Mouse (Mus musculus) heart, postnatal 0 days (tissue): ENCODE measurements around the gene Rpl36a. TPM values are rescaled to one million over a fixed set of nuclear protein-coding genes. Genes with fewer than 3 reads are reported as not detected.
A peak's percentile ranks its signal among the peaks of the same experiment; 100 is the strongest.

Source experiments
- ATAC-seq: fragments of 200-750 bp; cut with Nextera tagmentation; 2 replicates; pipeline ENCODE4 v1.8.0; 2017; ENCODE audit warnings: low read depth, moderate number of reproducible peaks, moderate library complexity; ENCODE audit not compliant: insufficient read depth
- DNase-seq: peaks from one replicate; pipeline ENCODE4 v3.0.0-alpha.2; 2016; ENCODE audit warnings: low spot score
- H3K27ac ChIP-seq: fragments of 300-500 bp; sonication (generic); 2 replicates; pipeline ENCODE4 v1.5.1; 2014; ENCODE audit warnings: low read depth, mild to moderate bottlenecking
- H3K27me3 ChIP-seq: fragments of 300-500 bp; sonication (generic); 2 replicates; pipeline ENCODE4 v1.6.1; 2014; ENCODE audit warnings: low read length, mixed read lengths; ENCODE audit not compliant: control insufficient read depth, insufficient read depth
- H3K36me3 ChIP-seq: fragments of 300-500 bp; sonication (generic); replicated peaks from 2 replicates; pipeline ENCODE4 v1.6.1; 2014; ENCODE audit warnings: low read length, mixed read lengths; ENCODE audit not compliant: control insufficient read depth, insufficient read depth
- H3K4me1 ChIP-seq: fragments of 300-500 bp; sonication (generic); 2 replicates; pipeline ENCODE4 v1.6.1; 2014; ENCODE audit warnings: antibody characterized with exemption; ENCODE audit not compliant: control insufficient read depth, insufficient read depth
- H3K4me2 ChIP-seq: fragments of 300-500 bp; sonication (generic); 2 replicates; pipeline ENCODE4 v1.6.1; 2014; ENCODE audit warnings: low read depth, mild to moderate bottlenecking, low read length, moderate library complexity
- H3K4me3 ChIP-seq: fragments of 300-500 bp; sonication (generic); 2 replicates; pipeline ENCODE4 v1.5.1; 2014; ENCODE audit warnings: low read depth, low read length
- H3K9ac ChIP-seq: fragments of 300-500 bp; sonication (generic); replicated peaks from 2 replicates; pipeline ENCODE4 v1.6.1; 2014; ENCODE audit warnings: low read depth, low read length, mixed read lengths
- H3K9me3 ChIP-seq: fragments of 300-500 bp; sonication (generic); replicated peaks from 2 replicates; pipeline ENCODE4 v1.6.1; 2016; ENCODE audit warnings: low read length; ENCODE audit not compliant: control insufficient read depth
- CTCF ChIP-seq: IDR thresholded peaks from 2 replicates; pipeline ENCODE4 v1.5.1; 2016; ENCODE audit warnings: antibody characterized with exemption, control low read depth, low read depth
- EP300 ChIP-seq: IDR thresholded peaks from 2 replicates; pipeline ENCODE4 v1.6.1; 2016; ENCODE audit warnings: antibody characterized with exemption, low read depth
- WGBS: fragments of 180-500 bp; shearing (Covaris S2); extraction: QIAGEN DNeasy Blood & Tissue Kit; methylation state at CpG from one replicate; pipeline ENCODE4 v1.1.7; 2014; 5-methylcytosine and 5-hydroxymethylcytosine counted together
- polyA plus RNA-seq: library from polyadenylated mRNA; unstranded; fragments of >200 nt; fragmentation: Nextera tagmentation; extraction: Ambion mirVana; gene quantifications from 2 replicates; pipeline ENCODE4 v1.2.1, GENCODE M21; 2015
- total RNA-seq: library from RNA; depleted of rRNA; stranded (reverse); fragments of >200 nt; gene quantifications from 2 replicates; pipeline ENCODE4 v1.2.3, GENCODE M21; 2014; ENCODE audit warnings: low replicate concordance

The Rpl36a gene
- total and polyA plus RNA-seq, 2 experiments from 2014 or later: 246 to 419 TPM

GRCm38 (mm10) chrX:134577896-134578295 is 7.6 kb upstream of the Rpl36a start:
- DNase-seq (no peak), ATAC-seq (no peak)
- no peak for TF ChIP-seq CTCF
- no peak for TF ChIP-seq EP300
- no peak overlapping the region for H3K4me3 ChIP-seq
- no peaks in the 10 kb centered on the region for H3K36me3 ChIP-seq
- H3K4me2 ChIP-seq: no peak overlapping the region
- H3K4me1 ChIP-seq: no peaks in the 10 kb centered on the region
- H3K27ac ChIP-seq: no peak overlapping the region
- H3K27me3 ChIP-seq: no peaks in the 10 kb centered on the region
- 77% methylated on average over 4 of the region's 4 CpGs for WGBS
- H3K9ac ChIP-seq: no peak overlapping the region
- no peaks in the 10 kb centered on the region for H3K9me3 ChIP-seq

- no peak for TF ChIP-seq CTCF
- H3K9ac ChIP-seq: no peak overlapping the region
- DNase-seq: no peak
- 71% methylated on average over 14 of the region's 14 CpGs for WGBS
- H3K27me3 ChIP-seq: no peaks in the 10 kb centered on the region
- no peak overlapping the region for H3K4me2 ChIP-seq
- no peak for ATAC-seq
- H3K4me1 ChIP-seq: no peaks in the 10 kb centered on the region
- H3K27ac ChIP-seq: no peak overlapping the region
- H3K36me3 ChIP-seq: no peaks in the 10 kb centered on the region
- no peak overlapping the region for H3K4me3 ChIP-seq
- H3K9me3 ChIP-seq: no peaks in the 10 kb centered on the region
Observed at GRCm38 (mm10) chrX:134580528-134581305, 4.7 kb upstream of the Rpl36a start.

GRCm38 (mm10) chrX:134582270-134582669 is 3.2 kb upstream of the Rpl36a start:
- H3K9ac ChIP-seq: no peak overlapping the region
- 75% methylated on average over 11 of the region's 11 CpGs for WGBS
- ATAC-seq: no peak

GRCm38 (mm10) chrX:134582888-134583669 is 2.4 kb upstream of the Rpl36a start, which contains the start of gene Btk:
Btk (minus strand) TSS chrX:134583570.
- Histone ChIP-seq H3K36me3 (no peaks in the 10 kb centered on the region), H3K4me2 (no peak within 1 kb of the TSS), H3K27me3 (no peaks in the 10 kb centered on the region), H3K9ac (no peak within 1 kb of the TSS), H3K27ac (no peak within 1 kb of the TSS), H3K9me3 (no peaks in the 10 kb centered on the region), H3K4me3 (no peak within 1 kb of the TSS), H3K4me1 (no peaks in the 10 kb centered on the region)
- 73% methylated on average over 11 of the region's 11 CpGs for WGBS
- no peak for TF ChIP-seq CTCF
- no peak for TF ChIP-seq EP300
- ATAC-seq (no peak), DNase-seq (no peak)

More at GRCm38 (mm10) chrX:134582270-134582669, 3.2 kb upstream of the Rpl36a start:
- H3K9me3 ChIP-seq: no peaks in the 10 kb centered on the region
- DNase-seq: no peak
- no peak for TF ChIP-seq EP300
- TF ChIP-seq CTCF: no peak
- H3K27me3 ChIP-seq: no peaks in the 10 kb centered on the region
- no peak overlapping the region for H3K4me3 ChIP-seq
- no peak overlapping the region for H3K4me2 ChIP-seq
- no peaks in the 10 kb centered on the region for H3K4me1 ChIP-seq
- H3K27ac ChIP-seq: no peak overlapping the region
- H3K36me3 ChIP-seq: no peaks in the 10 kb centered on the region

- H3K27me3 ChIP-seq: no peaks in the 10 kb centered on the region
- H3K4me1 ChIP-seq: no peaks in the 10 kb centered on the region
- 36% methylated on average over 8 of the region's 8 CpGs for WGBS
- peak overlapping the region; percentile 66 for H3K4me2 ChIP-seq
- H3K36me3 ChIP-seq: no peaks in the 10 kb centered on the region
- ATAC-seq: no peak
- TF ChIP-seq EP300: no peak
- TF ChIP-seq CTCF: no peak
- H3K9ac ChIP-seq: peak overlapping the region; percentile 73
- peak overlapping the region; percentile 83 for H3K27ac ChIP-seq
- H3K9me3 ChIP-seq: no peaks in the 10 kb centered on the region
- no peak for DNase-seq
- peak overlapping the region; percentile 45 for H3K4me3 ChIP-seq
Observed at GRCm38 (mm10) chrX:134586447-134586846, 993 bp downstream of the Rpl36a start.
